Mouse (Mus musculus) testis, postnatal 14 days (tissue): Measurements from ENCODE around the gene Kap.
"Not testable (repeated sequence)": the region's sequence is repeated elsewhere in the genome, so short reads cannot be mapped to it uniquely, and the experiment has no call there.

Experiments
- DNase-seq: peaks from one replicate; pipeline ENCODE4 v3.0.0; 2021; ENCODE audit warnings: low spot score

Gene Kap

GRCm38 (mm10) chr6:133853526-133853925, at the start of gene Kap:
TSS of gene Kap (minus strand) at chr6:133853762.
- no peak for DNase-seq

GRCm38 (mm10) chr6:133885871-133886415, 32.4 kb upstream of the Kap start:
- DNase-seq: no peak

GRCm38 (mm10) chr6:133883446-133883985, 30.0 kb upstream of the Kap start:
- DNase-seq: no peak

- DNase-seq: no peak
These were observed 22.4 kb upstream of the Kap start for GRCm38 (mm10) chr6:133875906-133876462.

GRCm38 (mm10) chr6:133872667-133873066, 19.1 kb upstream of the Kap start:
- DNase-seq: no peak

- DNase-seq: no peak
These were observed 17.6 kb upstream of the Kap start for GRCm38 (mm10) chr6:133871131-133871530.

GRCm38 (mm10) chr6:133868381-133868780, 14.8 kb upstream of the Kap start:
- no peak for DNase-seq

GRCm38 (mm10) chr6:133855871-133856270, 2.3 kb upstream of the Kap start:
- no peak for DNase-seq

- DNase-seq: no peak
These were observed 4.2 kb downstream of the Kap start for GRCm38 (mm10) chr6:133849359-133849758.

GRCm38 (mm10) chr6:133848861-133849260, 4.7 kb downstream of the Kap start:
- DNase-seq: not testable (repeated sequence)

- DNase-seq: not testable (repeated sequence)
These were observed 15.1 kb downstream of the Kap start for GRCm38 (mm10) chr6:133838296-133838995.

GRCm38 (mm10) chr6:133812342-133812741, 41.2 kb downstream of the Kap start:
- no peak for DNase-seq
